Mouse (Mus musculus) retina, embryonic 14.5 days (tissue): ENCODE measurements around the gene Hsdl1.

Experiments used
- DNase-seq: peaks from one replicate; pipeline ENCODE4 v3.0.0-alpha.2; 2015; ENCODE audit warnings: low spot score

The Hsdl1 gene

DNA sequence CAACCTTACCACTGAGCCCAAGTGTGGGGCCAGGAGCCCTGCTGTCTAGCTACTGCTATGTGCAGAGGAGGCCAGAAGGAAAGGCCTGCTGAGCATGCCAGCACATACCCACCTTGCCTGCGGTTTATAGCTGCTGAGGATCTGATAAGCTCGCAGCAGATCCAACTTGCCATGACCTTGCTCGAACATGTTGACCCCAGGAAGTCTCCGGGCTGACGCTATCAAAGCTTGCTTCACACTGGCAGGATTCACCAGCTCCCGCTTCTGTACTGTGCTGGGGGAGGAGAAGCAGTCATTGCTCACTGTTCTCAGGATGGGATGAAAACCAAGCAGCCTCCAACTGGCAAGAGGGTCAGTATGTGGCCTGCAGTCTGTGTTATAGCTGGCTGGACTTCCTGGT lies 44.0 kb downstream of the Hsdl1 start:
- DNase-seq: no peak

DNA sequence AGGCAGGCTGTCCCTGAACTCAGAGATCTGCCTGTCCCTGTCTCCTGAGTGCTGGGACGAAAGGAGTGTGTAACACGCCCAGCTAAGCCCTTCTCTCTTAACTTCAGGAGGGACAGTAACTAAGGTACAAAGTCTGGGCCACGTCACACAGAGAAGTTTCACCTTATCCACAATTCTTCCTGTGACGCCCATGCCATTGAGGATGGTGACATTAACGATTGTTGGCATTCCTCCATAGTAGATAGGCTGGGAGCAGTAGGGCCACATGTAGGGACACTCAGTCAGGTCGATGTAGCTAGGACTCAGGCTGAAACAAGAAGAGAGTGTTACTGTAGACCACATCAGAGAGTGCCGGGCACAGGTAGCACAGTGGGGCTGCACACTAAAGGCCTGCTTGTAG lies 46.2 kb downstream of the Hsdl1 start:
- DNase-seq: no peak

GRCm38 (mm10) chr8:119520102-119520501 lies 54.9 kb downstream of the Hsdl1 start:
- peak; percentile 65 for DNase-seq

GRCm38 (mm10) chr8:119516674-119517073 lies 58.3 kb downstream of the Hsdl1 start:
- no peak for DNase-seq

DNA sequence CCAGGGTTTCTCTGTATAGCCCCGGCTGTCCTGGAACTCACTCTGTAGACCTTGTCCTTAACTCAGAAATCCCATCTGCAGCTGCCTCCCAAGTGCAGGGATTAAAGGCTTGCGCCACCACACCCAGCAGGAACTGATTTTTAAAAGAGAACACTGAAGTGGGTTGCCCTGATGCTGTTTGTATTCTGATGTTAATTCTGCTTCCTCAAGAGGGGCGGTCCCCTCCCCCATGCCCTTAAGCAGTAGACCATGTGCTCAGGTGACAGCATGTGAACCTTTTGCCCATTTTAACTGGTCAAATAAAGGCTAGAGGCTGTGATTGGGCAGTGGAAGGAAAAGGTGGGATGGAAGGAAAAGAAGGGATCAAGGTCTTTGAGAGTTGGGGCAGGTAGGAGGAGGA lies 59.2 kb downstream of the Hsdl1 start:
- no peak for DNase-seq

DNA sequence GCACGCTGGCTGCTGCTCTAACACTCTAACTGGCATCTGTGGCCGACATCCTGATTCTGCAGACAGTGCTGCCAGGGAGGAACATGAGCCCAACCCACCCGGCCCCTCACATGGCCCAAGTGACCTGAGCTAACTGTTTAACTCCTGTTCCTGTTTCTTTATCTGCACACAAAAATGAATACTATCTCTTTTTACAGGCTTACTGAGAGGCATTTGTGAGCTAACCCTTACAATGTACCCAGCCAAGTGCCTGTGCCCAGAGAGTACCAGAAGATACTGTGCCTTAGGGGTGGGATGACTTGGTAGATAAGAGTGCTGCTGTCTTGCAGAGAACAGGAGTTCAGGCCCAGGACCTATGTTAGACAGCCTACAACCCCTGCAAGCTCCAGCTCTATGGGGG lies 60.0 kb downstream of the Hsdl1 start:
- DNase-seq: no peak

- no peak for DNase-seq
Measured at GRCm38 (mm10) chr8:119513405-119513804, 61.6 kb downstream of the Hsdl1 start.
